Mouse (Mus musculus) kidney, adult 10 weeks (tissue): ENCODE data around the gene Oog4. TPM values are rescaled to one million over a fixed set of nuclear protein-coding genes. Genes with fewer than 3 reads are reported as not detected.

Source experiments
- polyA plus RNA-seq: library from polyadenylated mRNA; stranded (reverse); fragments of 350-450 nt; fragmentation: Illumina TruSeq; extraction: RNeasy Lipid Tissue Mini Kit (QIAGEN cat#74804); gene quantifications from one replicate; pipeline ENCODE4 v1.2.3, GENCODE M21; 2014; ENCODE audit warnings: low read depth, low replicate concordance

Oog4 gene
- not detected for polyA plus RNA-seq

DNA sequence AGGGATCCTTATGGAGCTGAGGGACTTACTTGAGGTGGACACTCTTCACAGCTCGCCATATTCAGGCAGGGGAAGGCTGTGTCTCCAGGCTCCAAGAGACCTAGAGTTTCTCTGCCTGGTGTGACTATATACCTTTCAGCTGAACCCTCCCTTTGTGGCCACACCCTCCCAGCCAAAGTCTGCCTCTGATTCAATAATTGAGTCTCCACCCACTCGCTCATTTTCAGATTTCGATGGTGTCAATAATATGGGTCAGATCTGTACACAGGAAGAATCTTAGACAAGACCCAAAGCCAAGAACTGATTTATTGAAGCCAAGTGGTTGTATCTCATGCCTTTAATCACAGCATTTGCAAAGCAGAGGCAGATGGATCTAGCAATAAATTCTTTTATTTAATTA, at the start of gene Oog4:
Gene Oog4, minus strand, starts transcription at position 101 of the 400 bp plus-strand sequence.

DNA sequence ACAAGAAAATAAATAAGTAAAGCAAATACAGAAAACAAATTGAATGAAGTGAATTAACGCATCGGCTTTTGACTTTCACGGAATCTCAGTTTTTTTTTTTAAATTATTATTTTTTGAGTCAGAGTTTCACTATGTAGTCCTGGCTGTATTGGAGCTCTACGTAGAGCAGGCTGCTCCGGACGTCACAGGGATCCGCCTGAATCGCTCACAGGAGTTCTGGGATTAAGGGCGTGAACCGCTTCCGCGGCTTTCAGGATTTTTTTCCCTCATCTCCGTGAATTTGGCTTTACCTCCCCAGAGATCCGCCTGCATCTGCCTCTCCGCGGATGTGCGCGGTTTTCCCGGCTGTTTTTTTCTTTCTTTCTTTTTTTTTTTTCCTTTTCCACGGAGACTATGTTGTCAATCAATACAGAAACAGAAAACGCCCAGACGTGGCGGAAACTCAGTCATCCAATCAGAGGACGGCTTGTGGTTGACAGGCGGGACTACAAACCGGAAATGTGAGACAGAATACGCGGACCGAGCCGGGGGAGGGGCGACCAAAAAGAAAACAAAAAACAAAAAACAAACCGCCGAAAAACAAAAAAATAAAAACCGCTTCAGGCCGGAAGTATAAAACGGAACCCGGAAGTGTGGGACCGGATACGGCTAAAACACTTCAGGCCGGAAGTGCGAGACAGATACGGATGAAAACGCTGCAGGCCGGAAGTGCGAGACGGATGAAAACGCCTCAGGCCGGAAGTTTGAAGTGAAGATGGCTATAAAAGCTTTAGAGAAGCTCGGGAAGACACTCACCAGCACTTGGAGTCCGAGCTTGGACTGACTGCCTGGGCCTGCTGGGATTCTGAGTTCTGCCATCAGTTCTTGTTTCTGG, 37.7 kb downstream of the Oog4 start, which contains the start of gene Pramef8:
Gene Pramef8, plus strand, starts transcription at position 208 of the 874 bp plus-strand sequence.

DNA sequence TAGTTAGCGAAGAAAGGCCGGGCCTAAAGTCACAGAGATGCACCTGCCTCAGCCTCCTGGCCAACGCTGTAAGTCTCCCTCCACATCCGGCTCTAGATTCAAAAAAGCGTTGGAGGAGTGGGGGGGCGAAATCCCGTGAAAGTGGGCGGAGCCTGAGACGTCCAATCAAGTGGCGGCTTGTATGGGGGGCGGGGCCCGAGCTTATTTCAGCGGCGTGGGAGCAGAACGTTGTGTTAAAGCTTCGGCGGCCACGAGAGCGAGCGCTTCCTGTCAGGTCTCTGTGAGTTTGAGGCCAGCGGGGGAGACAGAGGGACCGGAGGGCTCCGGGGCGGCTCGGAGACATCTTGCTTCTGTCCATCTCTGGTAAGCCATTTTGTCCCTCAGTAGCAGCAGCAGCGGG, 55.9 kb downstream of the Oog4 start, which contains the start of gene Pramel1:
Gene Pramel1, plus strand, starts transcription at position 248 of the 400 bp plus-strand sequence.

Other genes starting within 250 kb of the Oog4 start
- 14.3 TPM for gene Prdm2, start 237.3 kb downstream of the Oog4 start, polyA plus RNA-seq
- 9.2 TPM for gene Pdpn, start 150.8 kb downstream of the Oog4 start, polyA plus RNA-seq
- not detected for gene Lrrc38, start 100.6 kb downstream of the Oog4 start, polyA plus RNA-seq
- not detected for gene Pramel1, start 55.9 kb downstream of the Oog4 start, polyA plus RNA-seq
- gene Pramef8, start 37.9 kb downstream of the Oog4 start, polyA plus RNA-seq = 14.5 TPM
- not detected for gene Gm13043, start 61.0 kb upstream of the Oog4 start, polyA plus RNA-seq
- not detected for gene Gm13040, start 85.6 kb upstream of the Oog4 start, polyA plus RNA-seq
- gene BC080695, start 101.4 kb upstream of the Oog4 start, polyA plus RNA-seq = not detected
- not detected for gene Gm13057, start 101.4 kb upstream of the Oog4 start, polyA plus RNA-seq
- gene Gm13083, start 164.7 kb upstream of the Oog4 start, polyA plus RNA-seq = not detected
- gene Gm13088, start 206.9 kb upstream of the Oog4 start, polyA plus RNA-seq = not detected